Comparison of ENCODE assay signal across 8 mouse cellular contexts in the genomic region with DNA sequence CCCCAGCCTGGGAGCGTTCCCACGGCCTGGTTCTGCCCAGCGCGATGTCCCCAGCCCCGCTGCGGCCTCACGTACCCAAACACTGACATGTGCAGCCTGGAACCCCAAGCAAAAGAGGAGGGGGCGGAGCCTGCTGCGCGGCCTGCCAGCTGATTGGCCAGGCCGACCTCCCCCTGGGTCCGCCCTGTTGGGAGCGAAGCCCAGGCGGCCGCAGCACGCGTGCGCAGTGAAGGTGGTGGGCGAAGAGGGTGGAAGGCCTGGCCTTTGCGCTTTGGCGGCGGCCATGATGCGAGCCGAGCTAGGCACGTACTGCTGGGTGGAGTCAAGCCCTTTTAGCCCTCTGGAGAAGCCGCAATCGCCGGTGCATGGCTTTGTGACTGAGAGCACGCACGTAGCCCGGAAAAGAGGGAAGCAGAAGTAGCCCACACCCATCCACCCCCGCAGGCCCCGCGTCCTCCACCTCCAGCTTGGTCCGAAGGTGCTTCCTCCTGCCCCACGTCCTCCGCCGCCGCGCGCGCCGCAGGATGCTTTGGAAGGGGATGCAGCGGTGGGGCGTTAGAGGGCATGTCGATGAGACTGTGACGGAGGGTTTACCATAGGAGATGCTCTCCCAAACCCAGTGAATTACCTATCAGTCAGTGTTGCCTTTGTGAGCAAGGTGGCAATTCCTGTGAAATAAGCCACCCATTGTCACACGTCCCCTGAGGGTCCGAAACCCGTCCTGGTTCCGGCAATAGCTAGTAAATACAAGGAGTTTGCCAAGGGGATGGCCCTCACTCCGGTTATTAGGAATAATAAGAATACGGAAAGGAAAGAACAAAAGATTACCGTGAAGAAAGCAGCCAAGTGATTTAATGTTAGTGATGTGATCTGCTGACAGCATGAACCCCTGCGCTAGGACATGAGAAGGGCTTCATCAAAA. TPM values are rescaled to one million over a fixed set of nuclear protein-coding genes. Genes with fewer than 3 reads are reported as not detected.
A peak's percentile ranks its signal among the peaks of the same experiment; 100 is the strongest.
DNase-seq lines count a peak whose midpoint lies in the region; ATAC-seq and TF ChIP-seq lines count a peak whose summit lies in the region.

No protein-coding gene starts in this region.

- no peak; the same call in 1 of the 2 replicates for TF ChIP-seq EP300 in CH12.LX (IDR thresholded peaks at IDR 0.05; ENCODE audit: low read length)
- TF ChIP-seq EP300 in heart, postnatal 0 days (IDR thresholded peaks at IDR 0.05; ENCODE audit: low read depth), result no peak

- in situ Hi-C loops in CH12.LX (cut with MboI; ENCODE audit: low pct_ligation_motif_present, low pct_unique_long_range_greater_than_20kb, low sequenced_read_pairs), result loop anchor here (10.0 kb wide), 1 partner anchor 175 kb away; no protein-coding TSS in a partner anchor

- peak overlapping the region; percentile 62 for H3K9ac ChIP-seq in CH12.LX (ENCODE audit: insufficient read depth, low read depth)
- H3K9ac ChIP-seq in forebrain, embryonic 11.5 days (ENCODE audit: low read length), result peak overlapping the region; percentile 90
- peak overlapping the region; percentile 75 for H3K9ac ChIP-seq in heart, postnatal 0 days (replicated peaks; ENCODE audit: low read depth, low read length)
- H3K9ac ChIP-seq in liver, embryonic 16.5 days (ENCODE audit: low read depth, low read length), result peak overlapping the region; percentile 77
- H3K9ac ChIP-seq in neural tube, embryonic 13.5 days, result peak overlapping the region; percentile 87

- peak overlapping the region; percentile 79 for H3K4me2 ChIP-seq in CH12.LX (ENCODE audit: insufficient read depth, low read depth, poor library complexity, severe bottlenecking)
- H3K4me2 ChIP-seq in forebrain, embryonic 11.5 days (ENCODE audit: low read depth, low read length, severe bottlenecking), result peak overlapping the region; percentile 88
- peak overlapping the region; percentile 75 for H3K4me2 ChIP-seq in heart, postnatal 0 days (ENCODE audit: low read depth, low read length)
- H3K4me2 ChIP-seq in liver, embryonic 16.5 days (ENCODE audit: low read depth, low read length), result peak overlapping the region; percentile 98
- peak overlapping the region; percentile 86 for H3K4me2 ChIP-seq in neural tube, embryonic 13.5 days

- no peaks in the 10 kb centered on the region for H3K79me2 ChIP-seq in CH12.LX (replicated peaks; ENCODE audit: control insufficient read depth, extremely low read depth, insufficient read depth, poor library complexity, severe bottlenecking)

- TF ChIP-seq CTCF in CH12.LX (conservative IDR thresholded peaks at IDR 0.05 in 1 of 2, IDR thresholded peaks at IDR 0.05 in 1 of 2; ENCODE audit: low read depth in 2 of 2, low read length in 2 of 2), result no peak
- no peak for TF ChIP-seq CTCF in heart, postnatal 0 days (IDR thresholded peaks at IDR 0.05; ENCODE audit: low read depth)
- no peak for TF ChIP-seq CTCF in testis, adult 2 months (IDR thresholded peaks at IDR 0.05; ENCODE audit: control insufficient read depth, insufficient read depth, insufficient replicate concordance, low read depth, low read length)

- no peaks in the 10 kb centered on the region for H3K9me3 ChIP-seq in CH12.LX (replicated peaks; ENCODE audit: low read length)
- no peaks in the 10 kb centered on the region for H3K9me3 ChIP-seq in forebrain, embryonic 11.5 days (ENCODE audit: control insufficient read depth, low read length)
- H3K9me3 ChIP-seq in heart, postnatal 0 days (replicated peaks; ENCODE audit: control insufficient read depth, low read length), result no peaks in the 10 kb centered on the region
- H3K9me3 ChIP-seq in liver, embryonic 16.5 days (replicated peaks; ENCODE audit: control insufficient read depth, low read length), result no peaks in the 10 kb centered on the region
- H3K9me3 ChIP-seq in neural tube, embryonic 13.5 days, result no peaks in the 10 kb centered on the region

- H3K4me3 ChIP-seq in CH12.LX (replicated peaks in 1 of 3; ENCODE audit: low read depth in 2 of 3, low read length in 2 of 3, poor library complexity in 1 of 3), result peak overlapping the region; percentile 57 to 86 (median 76)
- H3K4me3 ChIP-seq in forebrain, embryonic 11.5 days (ENCODE audit: low read depth, low read length), result peak overlapping the region; percentile 47
- H3K4me3 ChIP-seq in heart, postnatal 0 days (ENCODE audit: low read depth, low read length), result peak overlapping the region; percentile 57
- H3K4me3 ChIP-seq in liver, embryonic 16.5 days (ENCODE audit: low read depth, low read length), result peak overlapping the region; percentile 70
- peak overlapping the region; percentile 53 for H3K4me3 ChIP-seq in neural tube, embryonic 13.5 days
- H3K4me3 ChIP-seq in testis, adult 2 months (ENCODE audit: control insufficient read depth, low read depth, low read length), result peak overlapping the region; percentile 90

- WGBS in forebrain, embryonic 11.5 days, result 5% methylated on average over 55 of the region's 55 CpGs
- whole genome bisulfite sequencing in heart, postnatal 0 days, result 4% methylated on average over 55 of the region's 55 CpGs
- 5% methylated on average over 55 of the region's 55 CpGs for WGBS in liver, embryonic 16.5 days (ENCODE audit: insufficient replicate concordance)
- 4% methylated on average over 55 of the region's 55 CpGs for WGBS in neural tube, embryonic 13.5 days

- peaks cover 14 to 30% of the 10 kb centered on the region in 2 experiments for H3K36me3 ChIP-seq in CH12.LX (replicated peaks in 1 of 2; ENCODE audit: control insufficient read depth in 1 of 2, insufficient read depth in 1 of 2, low read length in 1 of 2)
- no peaks in the 10 kb centered on the region; the same call in 1 of the 2 replicates for H3K36me3 ChIP-seq in forebrain, embryonic 11.5 days (ENCODE audit: control insufficient read depth, insufficient read depth, low read length)
- peaks cover 23% of the 10 kb centered on the region for H3K36me3 ChIP-seq in heart, postnatal 0 days (replicated peaks; ENCODE audit: control insufficient read depth, insufficient read depth, low read length)
- H3K36me3 ChIP-seq in liver, embryonic 16.5 days (ENCODE audit: control insufficient read depth, insufficient read depth), result peaks cover 11% of the 10 kb centered on the region
- H3K36me3 ChIP-seq in neural tube, embryonic 13.5 days, result peaks cover 23% of the 10 kb centered on the region
- peaks cover 1% of the 10 kb centered on the region; the same call in 1 of the 2 replicates for H3K36me3 ChIP-seq in testis, adult 2 months (ENCODE audit: control insufficient read depth, insufficient read depth, low read length)

- dilution Hi-C loops in CH12.LX (cut with MboI; ENCODE audit: extremely low pct_ligation_motif_present, extremely low pct_unique_long_range_greater_than_20kb, low sequenced_read_pairs), result no loop called here

- peak; percentile 99 for ATAC-seq in forebrain, embryonic 11.5 days (replicated peaks; ENCODE audit: low FRiP score)
- ATAC-seq in heart, postnatal 0 days (ENCODE audit: insufficient read depth, low read depth), result peak; percentile 99
- peak; percentile 98 for ATAC-seq in liver, embryonic 16.5 days (ENCODE audit: low read depth)
- ATAC-seq in neural tube, embryonic 13.5 days (ENCODE audit: low read depth), result peak; percentile 99

- peaks cover 0 to 36% of the 10 kb centered on the region in 2 experiments; a peak in 2 of 4 replicates for H3K4me1 ChIP-seq in CH12.LX (ENCODE audit: control insufficient read depth in 1 of 2, insufficient read depth in 2 of 2)
- H3K4me1 ChIP-seq in forebrain, embryonic 11.5 days (replicated peaks; ENCODE audit: control insufficient read depth, insufficient read depth, low read length), result peaks cover 5% of the 10 kb centered on the region; the same call in 1 of the 2 replicates
- peaks cover 12% of the 10 kb centered on the region for H3K4me1 ChIP-seq in heart, postnatal 0 days (ENCODE audit: control insufficient read depth, insufficient read depth)
- H3K4me1 ChIP-seq in liver, embryonic 16.5 days (ENCODE audit: control insufficient read depth, low read depth, low read length), result peaks cover 6% of the 10 kb centered on the region
- peaks cover 24% of the 10 kb centered on the region for H3K4me1 ChIP-seq in neural tube, embryonic 13.5 days (replicated peaks)
- peaks cover 3% of the 10 kb centered on the region; the same call in 1 of the 2 replicates for H3K4me1 ChIP-seq in testis, adult 2 months (ENCODE audit: control insufficient read depth, insufficient read depth, low read length)

- H3K27me3 ChIP-seq in CH12.LX (replicated peaks), result no peaks in the 10 kb centered on the region
- H3K27me3 ChIP-seq in forebrain, embryonic 11.5 days (ENCODE audit: control insufficient read depth, insufficient read depth, low read length), result no peaks in the 10 kb centered on the region
- no peaks in the 10 kb centered on the region for H3K27me3 ChIP-seq in heart, postnatal 0 days (ENCODE audit: control insufficient read depth, insufficient read depth, low read length)
- H3K27me3 ChIP-seq in liver, embryonic 16.5 days (ENCODE audit: control insufficient read depth, insufficient read depth, low read depth, low read length), result no peaks in the 10 kb centered on the region
- H3K27me3 ChIP-seq in neural tube, embryonic 13.5 days, result no peaks in the 10 kb centered on the region
- no peaks in the 10 kb centered on the region for H3K27me3 ChIP-seq in testis, adult 2 months (ENCODE audit: control insufficient read depth, insufficient read depth, low read length)

- no peak; the same call in 1 of the 2 replicates for TF ChIP-seq RAD21 in CH12.LX (IDR thresholded peaks at IDR 0.05; ENCODE audit: low read depth, low read length)

- H3K27ac ChIP-seq in CH12.LX (ENCODE audit: insufficient read depth, low read depth), result peak overlapping the region; percentile 82
- H3K27ac ChIP-seq in forebrain, embryonic 11.5 days (ENCODE audit: low read depth, low read length), result peak overlapping the region; percentile 95
- H3K27ac ChIP-seq in heart, postnatal 0 days (ENCODE audit: low read depth), result peak overlapping the region; percentile 98
- H3K27ac ChIP-seq in liver, embryonic 16.5 days (ENCODE audit: low read length), result peak overlapping the region; percentile 89
- peak overlapping the region; percentile 99 for H3K27ac ChIP-seq in neural tube, embryonic 13.5 days (replicated peaks)
- peak overlapping the region; percentile 83 for H3K27ac ChIP-seq in testis, adult 2 months (ENCODE audit: control insufficient read depth, insufficient read depth, low read depth, low read length)

- peak; percentile 90 for TF ChIP-seq POLR2A in CH12.LX (IDR thresholded peaks at IDR 0.05; ENCODE audit: low read depth, low read length)
- TF ChIP-seq POLR2A in testis, adult 2 months (IDR thresholded peaks at IDR 0.05; ENCODE audit: control insufficient read depth, low read depth, low read length), result peak; percentile 79

- DNase-seq in CH12.LX (ENCODE audit: extremely low read depth), result peak; percentile 98
- DNase-seq in c-Kit-positive CD71-positive TER-119-negative erythroid progenitor cells, embryonic 14.5 days (ENCODE audit: low read depth), result peak; percentile 96
- peak; percentile 100 for DNase-seq in forebrain, embryonic 11.5 days (ENCODE audit: low spot score)
- peak; percentile 97 for DNase-seq in heart, postnatal 0 days (ENCODE audit: low spot score)
- DNase-seq in kidney, postnatal 4 days, result peak; percentile 99

RNA-seq across cellular contexts. Expression of a gene that starts 0.9 kb away (rescaled TPM):
- not detected in 2 replicates for total RNA-seq in CH12.LX (2012; rRNA removed)
- 0.12 TPM in 1 of 2 replicates, not detected in the other for total RNA-seq in CH12.LX (2014; rRNA removed)
- polyA plus RNA-seq in CH12.LX (2012; ENCODE audit: insufficient read length, low read depth), result 0.43 TPM in 1 of 2 replicates, not detected in the other
- 0.40 and 0.53 TPM in 2 replicates for polyA plus RNA-seq in forebrain, embryonic 11.5 days (2014; fragmentation: Nextera tagmentation; extraction: Ambion mirVana)
- 0.08 and 0.99 TPM in 2 replicates for total RNA-seq in heart, postnatal 0 days (2014; rRNA removed; ENCODE audit: low replicate concordance)
- polyA plus RNA-seq in heart, postnatal 0 days (2015; fragmentation: Nextera tagmentation; extraction: Ambion mirVana), result 0.36 and 0.65 TPM in 2 replicates
- polyA plus RNA-seq in liver, embryonic 16.5 days (2015; fragmentation: Nextera tagmentation; extraction: Ambion mirVana), result 0.05 TPM in 1 of 2 replicates, not detected in the other
- 0.31 and 0.84 TPM in 2 replicates for polyA plus RNA-seq in neural tube, embryonic 13.5 days (2015; fragmentation: Nextera tagmentation; extraction: Ambion mirVana)
- polyA plus RNA-seq in testis, adult 2 months (2012; rRNA removed), result 53.7 and 55.3 TPM in 2 replicates

RNA-seq across cellular contexts. Expression of a gene that starts 5.5 kb away (rescaled TPM):
- 25.7 and 79.0 TPM in 2 replicates for total RNA-seq in CH12.LX (2012; rRNA removed)
- total RNA-seq in CH12.LX (2014; rRNA removed), result 142 and 157 TPM in 2 replicates
- polyA plus RNA-seq in CH12.LX (2012; ENCODE audit: insufficient read length, low read depth), result 12.8 and 17.2 TPM in 2 replicates
- polyA plus RNA-seq in forebrain, embryonic 11.5 days (2014; fragmentation: Nextera tagmentation; extraction: Ambion mirVana), result 13.4 and 15.4 TPM in 2 replicates
- total RNA-seq in heart, postnatal 0 days (2014; rRNA removed; ENCODE audit: low replicate concordance), result 1.2 and 42.2 TPM in 2 replicates
- 10.2 and 14.3 TPM in 2 replicates for polyA plus RNA-seq in heart, postnatal 0 days (2015; fragmentation: Nextera tagmentation; extraction: Ambion mirVana)
- polyA plus RNA-seq in liver, embryonic 16.5 days (2015; fragmentation: Nextera tagmentation; extraction: Ambion mirVana), result 6.1 and 7.8 TPM in 2 replicates
- 33.4 and 38.1 TPM in 2 replicates for polyA plus RNA-seq in neural tube, embryonic 13.5 days (2015; fragmentation: Nextera tagmentation; extraction: Ambion mirVana)
- polyA plus RNA-seq in testis, adult 2 months (2012; rRNA removed), result 3.0 and 3.7 TPM in 2 replicates

RNA-seq across cellular contexts. Expression of a gene that starts 24.7 kb away (rescaled TPM):
- total RNA-seq in CH12.LX (2012; rRNA removed) (47.2 and 50.1 TPM in 2 replicates), CH12.LX (2014; rRNA removed) (105 and 110 TPM in 2 replicates)
- 51.2 and 55.1 TPM in 2 replicates for polyA plus RNA-seq in CH12.LX (2012; ENCODE audit: insufficient read length, low read depth)
- polyA plus RNA-seq in forebrain, embryonic 11.5 days (2014; fragmentation: Nextera tagmentation; extraction: Ambion mirVana), result 50.3 and 58.0 TPM in 2 replicates
- total RNA-seq in heart, postnatal 0 days (2014; rRNA removed; ENCODE audit: low replicate concordance), result 16.9 and 47.4 TPM in 2 replicates
- polyA plus RNA-seq in heart, postnatal 0 days (2015; fragmentation: Nextera tagmentation; extraction: Ambion mirVana), result 59.5 and 61.4 TPM in 2 replicates
- 32.9 and 33.7 TPM in 2 replicates for polyA plus RNA-seq in liver, embryonic 16.5 days (2015; fragmentation: Nextera tagmentation; extraction: Ambion mirVana)
- 65.5 and 69.8 TPM in 2 replicates for polyA plus RNA-seq in neural tube, embryonic 13.5 days (2015; fragmentation: Nextera tagmentation; extraction: Ambion mirVana)
- 16.8 and 20.0 TPM in 2 replicates for polyA plus RNA-seq in testis, adult 2 months (2012; rRNA removed)

RNA-seq across cellular contexts. Expression of a gene that starts 25.0 kb away (rescaled TPM):
- total RNA-seq in CH12.LX (2012; rRNA removed) (0.84 and 0.85 TPM in 2 replicates), CH12.LX (2014; rRNA removed) (2.1 and 2.3 TPM in 2 replicates)
- 1.5 and 1.8 TPM in 2 replicates for polyA plus RNA-seq in CH12.LX (2012; ENCODE audit: insufficient read length, low read depth)
- 3.2 and 4.7 TPM in 2 replicates for polyA plus RNA-seq in forebrain, embryonic 11.5 days (2014; fragmentation: Nextera tagmentation; extraction: Ambion mirVana)
- total RNA-seq in heart, postnatal 0 days (2014; rRNA removed; ENCODE audit: low replicate concordance), result not detected in 2 replicates
- polyA plus RNA-seq in heart, postnatal 0 days (2015; fragmentation: Nextera tagmentation; extraction: Ambion mirVana), result 1.3 and 1.6 TPM in 2 replicates
- 0.40 and 0.68 TPM in 2 replicates for polyA plus RNA-seq in liver, embryonic 16.5 days (2015; fragmentation: Nextera tagmentation; extraction: Ambion mirVana)
- polyA plus RNA-seq in neural tube, embryonic 13.5 days (2015; fragmentation: Nextera tagmentation; extraction: Ambion mirVana), result 3.9 and 4.4 TPM in 2 replicates
- 26.8 and 28.7 TPM in 2 replicates for polyA plus RNA-seq in testis, adult 2 months (2012; rRNA removed)

Comparison
In these comparisons a context has a peak if more than half of its experiments do, and no peak if none do; other contexts are left out.
1. Peak in every context shown above with its lines: DNase-seq, ATAC-seq, H3K4me3 ChIP-seq and H3K27ac ChIP-seq.
2. RNA of a gene that starts 0.9 kb away (polyA plus RNA-seq): 53.7 to 55.3 TPM in testis, adult 2 months; 0.43 TPM in CH12.LX, 0.40 to 0.53 TPM in forebrain, embryonic 11.5 days, 0.36 to 0.65 TPM in heart, postnatal 0 days, 0.31 to 0.84 TPM in neural tube, embryonic 13.5 days and 0.05 TPM in liver, embryonic 16.5 days; every median in the first group is over 10 times any median in the second.